Mouse (Mus musculus) MEL (cell line): ENCODE data around the gene Scamp1. TPM values are rescaled to one million over a fixed set of nuclear protein-coding genes. Genes with fewer than 3 reads are reported as not detected.

ENCODE experiments used
- DNase-seq: peaks from one replicate; pipeline ENCODE4 v3.0.0; 2011; ENCODE audit warnings: low read depth, low spot score
- H3K27ac ChIP-seq: 2 replicates; pipeline ENCODE4 v1.5.1; 2012; ENCODE audit warnings: low read depth, mild to moderate bottlenecking, control low read depth, low read length, moderate library complexity; ENCODE audit not compliant: control insufficient read depth
- H3K27me3 ChIP-seq, 2 experiments: fragments of 150-350 bp in 1 of 2; sonication (generic) in 1 of 2; 2 replicates each; pipeline ENCODE4 v1.6.1; 2012; ENCODE audit warnings: low read length in 2 of 2, mild to moderate bottlenecking in 2 of 2, improper control_type of control experiment in 1 of 2, moderate library complexity in 1 of 2; ENCODE audit not compliant: insufficient read depth in 2 of 2, control insufficient read depth in 1 of 2
- H3K36me3 ChIP-seq, 2 experiments: 2 replicates each; pipeline ENCODE4 v1.6.1; 2012 to 2014; ENCODE audit warnings: low read length in 2 of 2, improper control_type of control experiment in 1 of 2, inconsistent platforms in 1 of 2, mild to moderate bottlenecking in 1 of 2; ENCODE audit not compliant: insufficient read depth in 2 of 2, control insufficient read depth in 1 of 2
- H3K4me1 ChIP-seq, 2 experiments: fragments of 150-350 bp in 1 of 2; sonication (generic) in 1 of 2; 2 replicates each; pipeline ENCODE4 v1.6.1; 2012; ENCODE audit warnings: low read length in 2 of 2, improper control_type of control experiment in 1 of 2, mild to moderate bottlenecking in 1 of 2; ENCODE audit not compliant: insufficient read depth in 2 of 2, control insufficient read depth in 1 of 2
- H3K4me3 ChIP-seq, 2 experiments: fragments of 150-350 bp in 1 of 2; sonication (generic) in 1 of 2; 2 replicates each; pipeline ENCODE4 v1.5.1; 2012; ENCODE audit warnings: low read depth in 2 of 2, low read length in 2 of 2, mild to moderate bottlenecking in 2 of 2, moderate library complexity in 2 of 2, control low read depth in 1 of 2, improper control_type of control experiment in 1 of 2; ENCODE audit not compliant: control insufficient read depth in 1 of 2, insufficient read depth in 1 of 2
- H3K79me2 ChIP-seq: 2 replicates; pipeline ENCODE4 v1.6.1; 2012; ENCODE audit warnings: mild to moderate bottlenecking, low read length, moderate library complexity; ENCODE audit not compliant: control insufficient read depth, poor library complexity, insufficient read depth
- H3K9ac ChIP-seq: 2 replicates; pipeline ENCODE4 v1.6.1; 2012; ENCODE audit warnings: low read depth, mild to moderate bottlenecking, control low read depth, low read length, moderate library complexity; ENCODE audit not compliant: control insufficient read depth, poor library complexity, severe bottlenecking
- H3K9me3 ChIP-seq: fragments of 150-350 bp; sonication (generic); replicated peaks from 2 replicates; pipeline ENCODE4 v1.6.1; 2012; ENCODE audit warnings: mild to moderate bottlenecking, low read length, improper control_type of control experiment, moderate library complexity; ENCODE audit not compliant: insufficient read depth
- BHLHE40 ChIP-seq: IDR thresholded peaks from 2 replicates; pipeline ENCODE4 v1.6.1; 2012; ENCODE audit warnings: low read depth, mild to moderate bottlenecking, inconsistent platforms, low read length, improper control_type of control experiment, borderline replicate concordance
- CHD2 ChIP-seq: IDR thresholded peaks from 2 replicates; pipeline ENCODE4 v1.6.1; 2011; ENCODE audit warnings: low read length, improper control_type of control experiment
- ELF1 ChIP-seq: IDR thresholded peaks from 2 replicates; pipeline ENCODE4 v1.6.1; 2014; ENCODE audit warnings: low read depth, mild to moderate bottlenecking, inconsistent platforms, low read length, improper control_type of control experiment, moderate library complexity
- EP300 ChIP-seq, 2 experiments: IDR thresholded peaks; 2 replicates each; pipeline ENCODE4 v1.6.1; 2011; ENCODE audit warnings: improper control_type of control experiment in 2 of 2, low read length in 2 of 2, low read depth in 1 of 2, mild to moderate bottlenecking in 1 of 2
- ETS1 ChIP-seq: IDR thresholded peaks from 2 replicates; pipeline ENCODE4 v1.6.1; 2012; ENCODE audit warnings: low read depth, mild to moderate bottlenecking, inconsistent platforms, low read length, improper control_type of control experiment, moderate library complexity
- HCFC1 ChIP-seq: IDR thresholded peaks from 2 replicates; pipeline ENCODE4 v1.6.1; 2012; ENCODE audit warnings: low read depth, mild to moderate bottlenecking, inconsistent platforms, low read length, improper control_type of control experiment, moderate library complexity
- MAX ChIP-seq: IDR thresholded peaks from 2 replicates; pipeline ENCODE4 v1.6.1; 2011; ENCODE audit warnings: low read length, improper control_type of control experiment
- MAZ ChIP-seq: IDR thresholded peaks from 2 replicates; pipeline ENCODE4 v1.6.1; 2012; ENCODE audit warnings: low read depth, mild to moderate bottlenecking, inconsistent platforms, low read length, improper control_type of control experiment
- MEF2A ChIP-seq: IDR thresholded peaks from 2 replicates; pipeline ENCODE4 v1.6.1; 2014; ENCODE audit warnings: low read depth, mild to moderate bottlenecking, inconsistent platforms, low read length, improper control_type of control experiment; ENCODE audit not compliant: poor library complexity, insufficient replicate concordance, severe bottlenecking; ENCODE audit errors: extremely low read depth
- MXI1 ChIP-seq: IDR thresholded peaks from 2 replicates; pipeline ENCODE4 v1.6.1; 2011; ENCODE audit warnings: mild to moderate bottlenecking, low read depth, low read length, improper control_type of control experiment
- MYB ChIP-seq: IDR thresholded peaks from 2 replicates; pipeline ENCODE4 v1.6.1; 2011; ENCODE audit warnings: mild to moderate bottlenecking, low read depth, low read length, improper control_type of control experiment
- MYC ChIP-seq: IDR thresholded peaks from 2 replicates; pipeline ENCODE4 v1.6.1; 2011; ENCODE audit warnings: low read depth, mild to moderate bottlenecking, low read length, improper control_type of control experiment, moderate library complexity
- NELFE ChIP-seq: IDR thresholded peaks from 2 replicates; pipeline ENCODE4 v1.6.1; 2011; ENCODE audit warnings: low read depth, low read length, improper control_type of control experiment
- NRF1 ChIP-seq: IDR thresholded peaks from 2 replicates; pipeline ENCODE4 v1.6.1; 2014; ENCODE audit warnings: low read depth, mild to moderate bottlenecking, inconsistent platforms, low read length, improper control_type of control experiment, moderate library complexity; ENCODE audit not compliant: poor library complexity, insufficient read depth, severe bottlenecking
- POLR2AphosphoS2 ChIP-seq: IDR thresholded peaks from 2 replicates; pipeline ENCODE4 v1.6.1; 2011; ENCODE audit warnings: low read length, improper control_type of control experiment
- RAD21 ChIP-seq: IDR thresholded peaks from 2 replicates; pipeline ENCODE4 v1.6.1; 2011; ENCODE audit warnings: mild to moderate bottlenecking, low read depth, low read length, improper control_type of control experiment
- RCOR1 ChIP-seq: IDR thresholded peaks from 2 replicates; pipeline ENCODE4 v1.6.1; 2012; ENCODE audit warnings: low read depth, mild to moderate bottlenecking, inconsistent platforms, low read length, improper control_type of control experiment
- SIN3A ChIP-seq: IDR thresholded peaks from 2 replicates; pipeline ENCODE4 v1.6.1; 2012; ENCODE audit warnings: low read length, improper control_type of control experiment, inconsistent platforms
- TAL1 ChIP-seq: IDR thresholded peaks from 2 replicates; pipeline ENCODE4 v1.6.1; 2012; ENCODE audit warnings: mild to moderate bottlenecking, inconsistent platforms, low read length, moderate library complexity, mixed read lengths
- USF2 ChIP-seq, 2 experiments: IDR thresholded peaks; 2 replicates each; pipeline ENCODE4 v1.6.1; 2011 to 2012; ENCODE audit warnings: improper control_type of control experiment in 2 of 2, low read length in 2 of 2, borderline replicate concordance in 1 of 2, inconsistent platforms in 1 of 2, low read depth in 1 of 2, mild to moderate bottlenecking in 1 of 2; ENCODE audit not compliant: insufficient read depth in 1 of 2
- ZMIZ1 ChIP-seq: IDR thresholded peaks from 2 replicates; pipeline ENCODE4 v1.6.1; 2012; ENCODE audit warnings: low read depth, mild to moderate bottlenecking, inconsistent platforms, low read length, improper control_type of control experiment, moderate library complexity
- polyA plus RNA-seq, 2 experiments: library from polyadenylated mRNA; stranded (reverse) in 1 of 2; unstranded in 1 of 2; fragments of >175 nt in 1 of 2; fragments of >200 nt in 1 of 2; gene quantifications; 2 replicates each; pipeline versions ENCODE4 v1.2.1 to v1.2.4; 2012; ENCODE audit warnings: low replicate concordance in 2 of 2, low read depth in 1 of 2; ENCODE audit not compliant: insufficient read length in 2 of 2, insufficient read depth in 1 of 2, missing spikeins in 1 of 2
- total RNA-seq: library from RNA; depleted of rRNA; stranded (reverse); fragments of 300-350 nt; gene quantifications from 2 replicates; pipeline ENCODE4 v1.2.3, GENCODE M21; 2012

Gene Scamp1
- total and polyA plus RNA-seq, 3 experiments, result 0.03 TPM; not detected in 2

DNA sequence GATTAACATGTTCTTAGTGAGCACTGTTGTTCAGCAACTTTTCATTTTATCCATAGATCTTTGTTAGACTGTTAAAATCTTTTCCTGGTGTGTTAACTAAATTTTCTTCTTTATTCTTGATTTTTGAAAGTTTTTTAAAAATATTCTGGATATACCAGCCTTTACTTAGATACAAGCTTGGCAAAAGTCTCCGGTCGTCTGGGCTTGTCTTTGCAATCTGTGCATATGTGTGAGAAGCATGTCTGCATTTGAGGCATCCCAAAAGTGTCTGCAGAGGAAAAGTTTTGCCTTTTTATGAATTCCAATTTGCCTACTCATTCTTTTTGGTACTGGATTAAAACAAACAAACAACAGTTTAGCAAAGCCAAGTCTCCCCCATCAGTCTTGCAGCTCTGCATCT, 73.5 kb downstream of the Scamp1 start:
- Histone ChIP-seq H3K4me1 (no peaks in the 10 kb centered on the region), H3K79me2 (no peaks in the 10 kb centered on the region), H3K27me3 (no peaks in the 10 kb centered on the region), H3K9me3 (no peaks in the 10 kb centered on the region), H3K4me3 (no peak overlapping the region), H3K27ac (no peak overlapping the region), H3K36me3 (no peaks in the 10 kb centered on the region), H3K9ac (no peak overlapping the region)
- DNase-seq, result no peak
- no peak for TF ChIP-seq RCOR1
- no peak for TF ChIP-seq MXI1
- TF ChIP-seq SIN3A, result no peak
- TF ChIP-seq ETS1, result no peak
- no peak for TF ChIP-seq POLR2AphosphoS2

- Histone ChIP-seq H3K4me1 (no peaks in the 10 kb centered on the region), H3K36me3 (no peaks in the 10 kb centered on the region), H3K27me3 (no peaks in the 10 kb centered on the region), H3K79me2 (no peaks in the 10 kb centered on the region), H3K27ac (no peak overlapping the region), H3K9ac (no peak overlapping the region), H3K4me3 (no peak overlapping the region), H3K9me3 (no peaks in the 10 kb centered on the region)
- DNase-seq, result no peak
- no peak for TF ChIP-seq NELFE
- no peak for TF ChIP-seq NRF1
- TF ChIP-seq MYB, result no peak
- no peak for TF ChIP-seq SIN3A
- TF ChIP-seq MAX, result no peak
- TF ChIP-seq ETS1, result no peak
- TF ChIP-seq MYC, result no peak
- TF ChIP-seq MXI1, result no peak
- TF ChIP-seq USF2 (IDR thresholded peaks at IDR 0.05; ENCODE audit: borderline replicate concordance in 1 of 2, insufficient read depth in 1 of 2, low read depth in 1 of 2, low read length in 2 of 2), result no peak
- no peak for TF ChIP-seq MAZ
- TF ChIP-seq TAL1, result no peak
- no peak for TF ChIP-seq ELF1
- TF ChIP-seq RAD21, result no peak
- no peak for TF ChIP-seq MEF2A
- TF ChIP-seq ZMIZ1, result no peak
- no peak for TF ChIP-seq CHD2
- no peak for TF ChIP-seq EP300 (IDR thresholded peaks at IDR 0.05; ENCODE audit: low read depth in 1 of 2, low read length in 2 of 2)
- TF ChIP-seq BHLHE40, result no peak
- TF ChIP-seq HCFC1, result no peak
Measured at GRCm38 (mm10) chr13:94211236-94212119, 74.2 kb downstream of the Scamp1 start.
